Mouse (Mus musculus) embryonic fibroblast, embryonic 13.5 days (primary cell): ENCODE measurements around the gene Cdkl2.

Source experiments
- CTCF ChIP-seq: IDR thresholded peaks from 2 replicates; pipeline ENCODE4 v1.5.1; 2011; ENCODE audit warnings: mild to moderate bottlenecking, control low read depth, low read length, moderate library complexity, borderline replicate concordance; ENCODE audit not compliant: insufficient read depth
- POLR2A ChIP-seq: IDR thresholded peaks from 2 replicates; pipeline ENCODE4 v1.6.1; 2011; ENCODE audit warnings: low read depth, mild to moderate bottlenecking, control low read depth, low read length, moderate library complexity

- TF ChIP-seq CTCF (no peak), POLR2A (no peak)
These were observed 35.1 kb upstream of the Cdkl2 start for GRCm38 (mm10) chr5:92078751-92079150.
